Mouse (Mus musculus): ENCODE measurements around the gene Mef2d.
A peak's percentile ranks its signal among the peaks of the same experiment; 100 is the strongest.

The Mef2d gene

GRCm38 (mm10) chr3:88137821-88138220 is 4.4 kb upstream of the Mef2d start:
- DNase-seq (ENCODE audit: low spot score): no peak

GRCm38 (mm10) chr3:88138336-88139242 is 3.6 kb upstream of the Mef2d start:
- peak; percentile 81 for DNase-seq (ENCODE audit: low spot score)

- no peak for DNase-seq (ENCODE audit: low spot score)
These were observed 2.7 kb upstream of the Mef2d start for GRCm38 (mm10) chr3:88139243-88140177.

- DNase-seq (ENCODE audit: low spot score): peak; percentile 63
These were observed 1.8 kb upstream of the Mef2d start for GRCm38 (mm10) chr3:88140178-88140902.

- DNase-seq (ENCODE audit: low spot score): no peak
These were observed 1.2 kb upstream of the Mef2d start for GRCm38 (mm10) chr3:88140903-88141430.

GRCm38 (mm10) chr3:88141439-88141786 is 759 bp upstream of the Mef2d start:
- no peak for DNase-seq (ENCODE audit: low spot score)

GRCm38 (mm10) chr3:88142546-88142915 is 359 bp downstream of the Mef2d start:
- DNase-seq (ENCODE audit: low spot score): no peak

- DNase-seq (ENCODE audit: low spot score): peak; percentile 35
These were observed 972 bp downstream of the Mef2d start for GRCm38 (mm10) chr3:88142916-88143771.

GRCm38 (mm10) chr3:88143961-88144486 is 1.9 kb downstream of the Mef2d start:
- DNase-seq (ENCODE audit: low spot score): no peak

- DNase-seq (ENCODE audit: low spot score): no peak
These were observed 2.7 kb downstream of the Mef2d start for GRCm38 (mm10) chr3:88144648-88145410.

- DNase-seq (ENCODE audit: low spot score): no peak
These were observed 3.2 kb downstream of the Mef2d start for GRCm38 (mm10) chr3:88145411-88145782.

- no peak for DNase-seq (ENCODE audit: low spot score)
These were observed 3.8 kb downstream of the Mef2d start for GRCm38 (mm10) chr3:88145952-88146351.

GRCm38 (mm10) chr3:88146376-88147112 is 4.4 kb downstream of the Mef2d start:
- no peak for DNase-seq (ENCODE audit: low spot score)

- no peak for DNase-seq (ENCODE audit: low spot score)
These were observed 5.3 kb downstream of the Mef2d start for GRCm38 (mm10) chr3:88147444-88147843.

GRCm38 (mm10) chr3:88147866-88148265 is 5.7 kb downstream of the Mef2d start:
- no peak for DNase-seq (ENCODE audit: low spot score)

GRCm38 (mm10) chr3:88148354-88148753 is 6.2 kb downstream of the Mef2d start:
- DNase-seq (ENCODE audit: low spot score): no peak

- DNase-seq (ENCODE audit: low spot score): no peak
These were observed 6.8 kb downstream of the Mef2d start for GRCm38 (mm10) chr3:88148776-88149509.

- no peak for DNase-seq (ENCODE audit: low spot score)
These were observed 7.4 kb downstream of the Mef2d start for GRCm38 (mm10) chr3:88149510-88149974.

Measured in ovary, postnatal 14 days (tissue).